Mouse (Mus musculus): ENCODE measurements at regions not wholly inside any gene's neighbourhood (a gene's known extent, or its start where the extent isn't known, plus 50 kb on each side); places are given as distances from the start of the nearest gene placed in this dataset.

DNA sequence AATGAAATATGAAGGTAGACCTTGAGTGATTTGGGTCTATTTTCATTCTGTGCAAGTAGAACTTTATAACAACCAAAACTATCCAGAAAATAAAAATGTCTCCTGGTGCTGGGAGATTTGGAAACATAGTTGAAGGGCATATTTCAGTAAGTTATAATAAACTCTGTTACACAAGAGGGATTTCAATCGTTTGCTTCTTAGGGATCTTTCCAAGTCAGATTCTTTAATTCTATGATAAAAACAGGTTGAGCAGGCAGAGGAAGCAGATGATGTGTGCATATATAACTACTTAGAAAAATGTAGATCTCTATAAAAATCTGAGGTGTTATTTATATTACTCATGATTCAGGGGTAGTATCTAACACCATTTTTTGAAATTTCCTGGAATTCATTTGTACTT, 498.3 kb downstream of the Lmo4 start:
- no peak for DNase-seq

DNA sequence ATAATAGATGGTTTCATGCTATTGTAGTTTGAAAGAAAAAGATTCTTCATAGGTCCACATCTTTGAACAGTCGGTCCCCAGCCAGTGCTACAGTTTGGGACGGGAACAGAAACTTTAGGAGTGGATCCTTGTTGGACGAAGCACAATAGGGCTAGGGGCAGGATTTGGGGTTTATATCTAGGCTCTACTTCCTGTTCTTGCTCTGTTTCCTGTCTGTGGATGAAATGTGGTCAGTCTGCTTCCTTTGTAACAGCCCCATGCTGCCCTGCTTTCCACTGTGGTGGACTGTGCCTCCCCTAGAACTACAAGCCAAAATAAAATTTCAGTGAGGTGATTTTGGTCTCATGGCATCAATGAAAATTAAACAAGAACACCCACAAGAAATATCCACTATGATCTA, 510.2 kb downstream of the Lmo4 start:
- DNase-seq, result no peak

DNA sequence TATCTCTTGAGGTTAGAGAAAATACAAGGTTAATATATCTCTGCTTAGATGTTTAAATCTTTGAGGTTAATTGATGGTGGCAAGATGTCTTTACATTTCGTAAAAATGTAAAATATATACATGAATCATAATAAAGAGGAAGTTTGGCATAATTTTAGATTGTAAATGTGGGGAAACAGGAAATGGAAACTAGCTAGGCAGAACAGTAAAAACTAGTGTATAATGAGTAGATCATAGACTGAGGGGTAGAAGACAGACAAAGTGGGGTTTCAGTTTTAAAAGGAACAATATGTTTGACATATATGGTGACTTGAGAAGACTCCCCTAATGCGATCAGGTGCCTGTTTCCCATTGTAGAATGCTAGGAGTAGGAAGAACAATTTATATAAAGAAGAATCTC, 519.3 kb downstream of the Lmo4 start:
- DNase-seq, result no peak

DNA sequence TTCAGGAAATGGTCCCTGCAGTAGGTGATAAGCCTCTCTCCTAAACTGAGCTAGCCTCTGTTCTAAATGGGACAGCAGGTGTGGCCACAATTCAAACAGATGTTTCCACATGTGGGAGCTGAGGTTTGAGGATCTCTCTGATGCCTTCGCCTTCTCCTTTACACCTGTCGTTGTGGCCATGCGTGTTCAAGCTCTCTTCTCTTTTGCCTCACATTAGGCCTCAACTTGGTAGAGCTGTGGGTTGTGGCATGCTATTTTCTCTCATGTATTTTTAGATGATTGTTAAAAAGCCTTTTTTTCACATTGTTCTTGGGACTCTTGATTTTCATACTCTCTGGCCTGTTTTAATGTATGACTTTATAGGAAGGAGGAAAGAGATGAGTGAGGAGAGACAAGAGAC, 526.8 kb downstream of the Lmo4 start:
- no peak for DNase-seq

DNA sequence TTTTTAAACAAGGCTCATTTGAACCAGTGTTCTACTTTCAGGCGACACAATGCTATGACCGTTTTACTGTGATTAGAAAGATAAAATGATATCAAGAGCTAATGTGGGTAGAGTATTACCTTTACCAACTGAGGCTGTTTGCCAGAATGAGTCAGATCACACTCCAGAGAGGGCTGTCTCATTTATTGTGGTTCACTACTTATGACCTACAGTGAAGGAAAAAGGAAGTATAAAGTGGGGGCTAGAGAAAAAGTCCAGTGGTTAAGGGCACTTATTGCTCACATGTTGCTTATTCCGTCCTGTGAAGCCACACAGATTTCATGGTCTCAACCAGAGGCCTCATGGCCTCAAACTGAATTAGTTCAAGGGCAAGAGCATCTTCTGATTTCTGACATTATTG, 530.2 kb downstream of the Lmo4 start:
- DNase-seq, result no peak

DNA sequence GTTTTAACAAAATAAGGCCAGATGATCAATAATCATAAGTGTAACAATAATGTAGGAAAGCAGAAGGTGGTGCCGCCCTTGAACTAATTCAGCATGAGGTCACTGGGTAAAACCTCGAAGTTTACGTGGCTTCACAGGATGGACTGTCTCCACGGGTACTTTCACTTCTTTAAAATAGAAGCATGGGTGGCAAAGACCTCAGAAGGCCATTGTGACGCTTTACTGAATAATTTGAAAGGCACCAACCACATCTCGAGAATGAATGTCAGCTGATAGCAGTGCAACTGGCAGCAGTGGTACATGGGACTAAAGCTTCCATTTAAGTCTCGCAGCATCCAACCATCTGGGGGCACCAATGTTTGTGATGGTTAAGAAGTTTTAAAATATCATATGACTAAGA, 530.6 kb downstream of the Lmo4 start:
- DNase-seq, result no peak

DNA sequence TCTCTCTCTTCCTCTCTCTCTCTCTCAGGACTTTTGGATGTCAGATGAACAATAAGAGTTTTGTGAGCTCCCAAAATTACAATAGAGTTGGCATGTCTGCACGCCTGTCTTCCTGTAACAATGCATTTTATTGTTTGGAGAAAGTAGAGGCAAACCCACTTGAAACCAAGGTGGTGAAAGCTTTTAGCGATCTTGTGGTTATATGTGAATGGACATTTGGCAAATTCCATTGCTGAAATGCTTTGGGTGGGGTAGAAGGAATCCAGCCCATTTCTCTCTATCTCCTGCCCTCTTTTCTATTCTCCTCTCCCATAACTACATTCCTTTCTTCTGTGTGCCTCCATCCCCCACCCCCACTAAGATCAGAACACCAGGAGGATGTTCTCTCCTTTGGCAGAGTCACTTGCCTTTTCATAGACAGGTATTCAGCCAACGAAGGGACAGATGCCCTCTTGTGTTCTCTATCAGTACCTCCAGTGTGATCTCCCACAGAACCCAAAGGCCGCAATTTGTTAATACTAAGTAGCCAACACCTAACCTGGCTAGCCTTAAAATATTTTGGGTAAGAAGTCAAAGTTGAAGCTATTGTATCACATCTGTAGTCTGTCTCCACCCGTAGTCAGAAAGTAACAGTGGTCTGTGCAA, 542.9 kb downstream of the Lmo4 start:
- DNase-seq, result no peak

DNA sequence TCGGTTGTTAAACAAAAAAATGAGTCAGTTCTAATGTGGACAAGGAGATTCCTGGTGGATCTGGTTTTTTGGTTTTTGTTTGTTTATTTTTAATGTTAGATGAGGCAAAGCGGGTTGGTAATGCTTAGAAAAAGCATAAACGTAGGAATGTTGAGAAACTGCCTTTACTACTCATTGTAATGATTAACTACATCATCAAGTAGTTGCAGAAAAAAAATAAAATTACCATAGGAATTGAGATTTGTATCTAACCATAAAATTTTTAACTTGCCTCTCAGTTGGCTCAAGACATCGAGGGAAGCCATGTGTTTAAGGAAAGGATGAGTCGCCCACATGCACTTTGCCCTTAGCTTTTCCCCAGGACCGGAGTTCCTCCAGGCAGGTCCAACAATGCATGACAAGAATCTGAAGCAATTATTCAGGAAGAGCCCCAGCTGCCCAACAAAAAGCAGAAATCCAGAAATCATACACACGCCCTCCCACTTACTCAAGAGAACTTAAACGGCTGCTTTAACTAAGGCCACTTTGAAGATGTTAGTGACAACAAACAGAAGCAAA, 545.5 kb downstream of the Lmo4 start:
- DNase-seq, result no peak

DNA sequence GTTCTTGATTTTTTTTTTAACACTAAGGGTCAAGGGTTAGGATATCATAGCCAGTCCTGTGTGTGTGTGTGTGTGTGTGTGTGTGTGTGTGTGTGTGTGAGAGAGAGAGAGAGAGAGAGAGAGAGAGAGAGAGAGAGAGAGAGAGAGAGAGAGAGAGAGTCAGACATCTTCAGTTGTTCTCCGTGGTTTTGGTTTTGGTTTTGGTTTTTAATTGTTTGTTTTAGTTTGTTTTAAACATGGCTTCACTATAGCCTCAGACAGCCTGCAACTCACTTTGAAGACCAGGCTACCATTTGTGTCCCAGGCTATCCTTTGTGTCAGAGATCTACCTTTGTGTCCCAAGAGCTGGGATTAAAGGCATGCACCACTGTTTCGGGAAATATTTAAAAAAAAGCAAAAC, 557.8 kb downstream of the Lmo4 start:
- no peak for DNase-seq

DNA sequence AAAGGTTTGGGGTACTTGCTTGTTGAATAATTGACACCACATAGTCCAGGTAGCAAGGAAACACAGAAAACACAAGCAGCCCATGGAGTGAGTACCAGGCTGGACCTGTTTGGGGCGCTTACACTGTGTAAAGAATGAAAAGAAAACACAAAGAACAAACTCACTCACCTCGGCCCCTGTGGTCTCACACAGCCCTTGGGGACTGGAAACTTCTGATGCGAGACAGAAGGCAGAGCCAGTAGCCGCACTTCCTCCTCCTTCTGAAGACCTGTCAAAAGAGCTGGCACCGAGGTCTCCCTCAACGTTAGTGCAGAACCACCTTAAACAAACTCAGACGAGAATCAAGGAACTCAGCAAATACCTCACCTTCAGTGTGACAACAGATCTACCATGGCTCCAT, 558.2 kb downstream of the Lmo4 start:
- no peak for DNase-seq

DNA sequence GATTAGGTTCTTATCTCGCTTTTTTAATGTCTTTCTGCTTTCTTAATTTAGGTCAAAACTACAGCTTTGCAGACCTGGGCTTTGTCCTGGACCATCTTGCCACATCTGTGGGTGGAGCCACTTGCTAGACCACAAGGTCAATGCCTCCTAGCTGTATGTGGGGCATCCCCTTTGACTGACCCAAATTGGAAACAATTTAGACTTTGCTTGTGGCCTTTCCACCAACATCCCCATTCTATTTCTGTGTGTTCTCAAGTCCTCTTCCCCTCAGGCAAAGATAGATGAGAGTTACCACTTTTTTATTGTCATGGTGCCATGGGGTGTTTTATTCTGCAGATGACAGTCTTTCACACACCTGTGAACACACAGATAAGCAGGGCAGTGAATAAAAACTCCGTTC, 572.0 kb downstream of the Lmo4 start:
- DNase-seq, result peak in 1 of 2 experiments; percentile 3

DNA sequence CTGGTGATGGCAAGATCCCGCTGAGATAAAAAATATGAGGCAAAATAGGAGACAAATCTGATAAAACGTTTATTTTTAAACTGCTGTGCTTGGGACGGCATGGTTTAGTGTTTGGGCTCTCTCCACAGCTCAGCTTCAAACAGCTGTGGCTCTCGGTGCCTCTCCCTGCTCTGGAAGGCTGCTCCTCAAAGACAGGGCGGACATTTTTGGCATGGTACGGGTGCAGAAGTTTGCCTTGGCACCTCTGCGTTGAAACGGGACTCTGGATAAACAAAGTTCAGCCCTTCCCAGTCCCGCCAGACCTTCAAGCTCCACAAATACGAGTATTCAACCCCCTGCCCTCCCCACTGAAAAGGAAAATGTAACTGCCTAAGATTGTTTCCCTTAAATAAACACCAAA, 573.8 kb downstream of the Lmo4 start:
- DNase-seq, result no peak

DNA sequence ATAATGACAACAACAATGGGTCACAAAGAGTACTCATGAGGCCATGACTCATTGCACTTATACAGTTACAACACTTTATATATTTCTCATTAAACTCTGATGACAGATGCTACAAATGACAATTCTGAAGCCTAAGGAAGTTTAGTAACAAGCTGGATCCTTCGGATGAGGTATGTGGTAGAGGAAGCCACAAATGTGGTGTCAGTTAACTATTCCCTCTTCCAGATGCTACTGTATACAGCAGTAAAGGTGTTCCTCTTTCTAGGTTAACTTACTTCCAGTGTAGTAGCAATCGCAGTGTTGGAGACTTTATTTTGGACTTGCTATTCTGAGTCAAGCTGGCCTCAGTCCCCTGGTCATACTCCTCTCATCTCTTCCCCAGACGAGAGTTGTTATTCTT, 580.1 kb downstream of the Lmo4 start:
- DNase-seq, result no peak

DNA sequence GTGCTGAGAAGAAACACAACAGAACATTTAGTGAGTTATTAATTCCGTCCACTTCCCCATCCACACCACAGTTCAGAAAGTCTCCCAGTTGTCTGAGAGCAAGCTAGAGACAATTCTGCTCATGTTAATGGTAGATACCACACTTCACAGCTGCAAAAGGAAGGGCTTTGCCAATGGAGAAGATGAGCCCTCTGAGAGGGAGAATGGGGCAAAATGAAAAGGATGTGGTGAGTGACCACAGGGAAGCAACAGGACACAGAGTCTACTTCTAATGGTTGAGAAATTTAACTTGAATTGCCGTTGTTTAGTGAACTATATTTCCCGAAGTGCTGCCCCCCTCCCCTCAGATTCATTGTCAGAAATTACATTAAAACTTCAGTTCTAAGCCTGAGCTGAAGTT, 582.7 kb downstream of the Lmo4 start:
- DNase-seq, result no peak

DNA sequence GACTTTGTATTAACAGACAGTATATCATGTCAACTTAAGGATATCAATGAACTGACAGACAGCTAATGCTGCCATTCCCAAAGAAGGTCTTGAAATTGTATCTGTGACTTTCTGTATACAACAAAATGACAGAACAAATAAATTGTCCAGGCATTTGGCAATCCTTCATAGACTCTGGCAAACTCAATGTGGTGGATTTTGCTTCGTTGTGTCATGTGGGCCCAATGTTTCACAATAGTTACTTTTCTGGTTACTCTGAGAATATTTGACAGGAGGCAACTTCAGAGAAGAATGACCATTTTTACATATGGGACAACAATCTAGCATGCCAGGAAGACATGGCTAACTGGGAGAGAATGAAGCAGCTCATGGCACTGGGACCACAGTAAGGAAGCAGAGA, 585.9 kb downstream of the Lmo4 start:
- no peak for DNase-seq

DNA sequence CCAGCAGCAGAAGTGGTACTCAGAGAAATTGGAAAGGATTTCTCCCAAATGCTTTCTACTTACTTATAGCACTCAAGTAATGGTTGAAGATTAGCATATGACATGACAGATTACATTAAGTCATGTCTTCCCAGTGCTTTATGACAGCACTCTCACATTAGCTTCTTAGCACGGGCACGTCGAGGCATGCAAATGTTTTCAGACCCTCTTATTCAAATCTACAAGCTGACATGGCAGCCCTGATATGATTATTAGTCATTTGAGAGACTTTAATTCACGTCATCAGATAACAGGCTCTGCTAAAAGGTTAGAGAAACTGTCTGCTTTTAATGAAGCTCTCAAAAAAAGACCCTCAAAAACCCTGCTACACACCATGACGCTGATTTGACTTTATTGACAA, 590.1 kb downstream of the Lmo4 start:
- no peak for DNase-seq

DNA sequence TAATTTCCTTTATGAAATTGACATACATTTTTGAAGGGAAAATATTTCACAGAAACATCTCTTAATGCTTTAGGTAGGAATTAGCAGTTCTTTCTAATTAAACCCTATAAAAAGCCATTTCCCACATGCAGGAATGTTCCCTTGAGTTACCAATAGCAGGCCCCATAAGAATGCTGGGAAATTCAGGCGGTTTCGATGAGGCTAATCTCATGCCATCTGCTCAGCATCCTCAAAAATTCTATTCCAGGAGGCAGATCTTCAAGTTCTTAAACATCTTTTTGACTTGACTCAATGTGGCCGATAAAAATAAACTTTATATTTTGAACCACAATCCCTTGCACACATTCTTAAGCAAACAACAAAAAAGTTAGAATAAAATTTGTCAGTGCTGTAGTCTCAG, 591.0 kb downstream of the Lmo4 start:
- DNase-seq, result no peak

DNA sequence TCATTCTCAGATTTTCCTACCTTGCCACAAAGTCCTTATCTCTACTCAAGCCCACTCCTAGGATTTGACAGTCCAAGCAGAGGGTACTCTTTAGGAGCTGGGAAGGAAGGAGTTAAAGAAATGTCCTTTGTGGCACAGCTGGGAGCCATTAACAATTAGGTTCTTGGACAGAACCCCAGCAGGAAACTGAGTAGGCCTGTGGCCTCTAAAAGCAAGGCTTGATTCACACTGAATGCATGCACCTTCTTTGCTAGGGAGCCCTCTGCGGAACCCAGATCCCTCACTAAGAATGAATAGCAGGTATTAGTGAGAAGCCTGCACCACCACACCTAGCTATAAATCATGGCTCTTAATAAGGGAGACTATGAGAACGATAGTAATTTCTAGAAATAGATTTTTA, 595.3 kb downstream of the Lmo4 start:
- DNase-seq, result no peak

DNA sequence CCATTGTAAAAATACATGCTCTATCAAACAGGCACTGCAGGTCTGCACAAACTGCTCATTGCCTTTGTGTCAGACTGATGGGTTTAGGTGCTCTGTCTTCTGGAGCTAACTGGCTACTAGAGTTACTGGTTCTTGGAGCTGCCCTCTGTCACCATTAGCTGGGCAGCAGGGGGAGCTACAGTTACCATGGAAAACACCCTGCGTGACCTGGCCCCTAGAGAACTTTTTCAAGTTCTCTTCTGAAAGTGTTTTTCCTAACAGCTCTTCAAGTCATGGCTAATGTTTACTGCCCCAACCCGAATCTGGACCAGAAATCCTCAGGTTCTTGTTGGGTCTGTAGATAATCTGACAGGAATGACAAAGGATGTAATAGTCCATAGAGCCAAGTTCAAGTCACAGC, 605.9 kb downstream of the Lmo4 start:
- DNase-seq, result peak; percentile 72 to 80

DNA sequence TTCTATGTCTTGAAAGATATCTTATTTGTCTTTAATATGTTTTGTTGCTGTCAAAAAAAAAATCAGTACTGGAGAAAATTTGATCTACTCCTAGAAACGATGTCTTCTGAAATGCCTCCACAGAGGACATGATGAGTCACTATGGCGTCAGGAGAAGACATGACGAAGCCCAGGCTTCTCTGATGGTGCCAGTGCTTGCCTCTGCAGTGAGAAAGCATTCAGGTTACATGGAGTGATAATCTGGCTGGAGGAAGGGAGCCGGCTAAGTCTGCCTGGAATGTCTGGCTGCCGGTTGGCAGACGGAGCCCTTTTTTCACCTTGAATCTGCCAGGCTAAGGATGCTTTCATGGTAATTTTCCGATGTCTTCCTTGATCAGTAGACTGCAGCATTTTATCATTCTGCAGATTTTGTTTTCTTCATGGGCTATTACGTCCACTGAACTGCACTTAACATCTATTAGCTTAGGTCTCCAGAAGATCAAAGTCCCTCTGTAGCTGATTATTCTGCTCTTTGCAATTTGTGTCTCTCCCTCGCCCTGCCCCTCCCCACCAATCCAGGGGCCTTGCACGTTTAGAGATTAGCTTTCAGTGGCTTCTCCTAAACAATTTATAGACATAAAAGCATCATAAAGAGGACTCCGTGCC, 607.9 kb downstream of the Lmo4 start:
- DNase-seq, result peak; percentile 56 to 61

DNA sequence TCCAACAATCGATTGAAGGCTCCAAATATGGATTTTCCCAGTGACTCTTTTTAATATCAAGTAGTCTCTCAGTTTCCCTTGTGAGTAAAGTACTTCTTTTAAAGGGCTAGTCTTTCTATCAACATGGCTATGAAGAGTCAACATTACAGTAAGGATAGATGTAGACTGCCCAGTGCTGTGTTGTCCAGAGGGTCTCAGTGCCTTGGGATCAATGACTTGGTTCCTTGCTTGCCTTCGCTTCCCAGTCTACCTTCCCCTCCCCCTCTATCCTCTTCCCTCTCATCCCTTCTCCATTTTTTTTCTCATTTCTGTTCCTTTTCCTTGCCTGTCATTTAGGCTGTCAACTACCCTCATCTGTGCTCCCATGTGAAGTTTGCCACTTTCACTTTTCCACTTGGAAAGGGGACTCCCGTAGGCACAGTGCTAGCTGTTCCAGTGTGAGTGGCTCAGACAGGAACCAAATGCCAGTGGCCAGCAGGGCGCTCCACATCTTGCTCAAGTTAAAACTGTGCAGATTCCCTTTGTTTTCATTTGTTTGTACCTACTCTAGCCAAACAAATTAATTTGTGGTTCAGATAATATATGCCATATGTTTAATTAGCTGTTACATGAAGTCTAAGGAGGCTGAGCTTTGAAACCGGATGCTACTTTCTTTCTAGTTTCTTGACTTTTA, 608.9 kb downstream of the Lmo4 start:
- DNase-seq, result no peak

DNA sequence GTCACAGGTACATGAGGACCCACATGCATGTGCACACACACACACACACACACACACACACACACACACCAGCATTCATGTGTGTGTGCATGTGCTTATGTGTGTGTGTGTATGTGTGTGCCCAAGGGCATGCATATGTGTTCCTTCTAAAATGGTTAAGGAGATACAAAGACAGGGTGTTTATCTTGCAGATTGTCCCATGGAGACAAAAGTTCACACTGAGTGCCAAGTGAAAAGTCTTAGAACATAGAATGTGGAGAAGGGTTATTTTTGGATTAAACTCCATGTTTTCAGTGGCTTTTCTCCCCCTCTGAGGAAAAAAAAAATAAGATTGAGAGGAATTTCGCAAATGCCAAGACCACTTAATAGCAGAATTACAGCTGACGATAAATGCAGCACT, 609.9 kb downstream of the Lmo4 start:
- no peak for DNase-seq

DNA sequence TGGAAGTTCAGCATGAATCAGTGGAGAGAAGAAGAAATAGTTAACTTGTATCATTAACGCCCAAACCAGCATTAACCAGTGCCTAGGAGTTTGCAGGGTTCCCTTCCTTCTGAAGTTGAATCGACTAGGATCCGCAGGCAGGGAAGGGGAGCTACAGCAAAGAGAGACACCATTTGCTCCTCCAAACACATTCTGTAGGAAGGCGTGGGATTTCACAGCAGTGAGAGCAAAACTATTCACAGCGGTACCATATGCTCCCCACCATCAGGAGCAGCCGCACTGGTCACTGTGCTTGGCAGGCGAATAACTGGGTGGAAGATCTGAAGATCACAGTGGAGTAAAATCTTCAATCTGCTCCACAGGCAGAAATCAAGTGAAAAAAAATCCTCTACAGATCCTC, 610.3 kb downstream of the Lmo4 start:
- DNase-seq, result no peak

DNA sequence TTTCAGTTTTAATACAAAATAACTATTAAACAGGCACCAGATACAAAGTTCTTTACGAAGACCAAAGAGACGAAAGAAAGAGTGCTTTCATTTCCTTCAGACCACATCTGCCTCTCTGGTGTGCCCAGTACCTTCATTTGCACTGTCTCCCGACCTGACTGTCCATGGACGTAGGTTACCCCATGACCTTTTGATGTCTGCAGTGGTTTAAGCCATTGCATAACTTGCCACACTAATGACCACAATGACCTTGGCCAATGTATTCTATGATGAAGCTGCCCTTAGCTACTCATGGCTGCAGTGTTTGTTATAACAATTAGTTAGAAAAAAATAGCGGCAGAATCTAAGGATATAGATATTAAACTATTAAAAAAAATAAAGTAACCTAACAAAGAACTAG, 618.4 kb downstream of the Lmo4 start:
- peak; percentile 24 to 48 for DNase-seq

All from adrenal gland, postnatal 36 days (tissue).